Mouse (Mus musculus) urinary bladder, adult 2 months (tissue): ENCODE results near the gene Nup210. TPM values are rescaled to one million over a fixed set of nuclear protein-coding genes. Genes with fewer than 3 reads are reported as not detected.
"Not testable (repeated sequence)": the region's sequence is repeated elsewhere in the genome, so short reads cannot be mapped to it uniquely, and the experiment has no call there.

Experiments
- DNase-seq: peaks from one replicate; pipeline ENCODE4 v3.0.0; 2022; ENCODE audit warnings: low spot score
- polyA plus RNA-seq: library from polyadenylated mRNA; depleted of rRNA; stranded (reverse); fragments of >200 nt; gene quantifications from 2 replicates; pipeline ENCODE4 v1.2.3, GENCODE M21; 2012

The Nup210 gene
- polyA plus RNA-seq, 1 experiment, result 1.3 TPM

GRCm38 (mm10) chr6:91104765-91105399, 11.7 kb downstream of the Nup210 start:
- no peak for DNase-seq

- not testable (repeated sequence) for DNase-seq
Measured at GRCm38 (mm10) chr6:91103421-91103820, 13.2 kb downstream of the Nup210 start.

- no peak for DNase-seq
Measured at GRCm38 (mm10) chr6:91100621-91101020, 16.0 kb downstream of the Nup210 start.

GRCm38 (mm10) chr6:91097879-91098278, 18.8 kb downstream of the Nup210 start:
- no peak for DNase-seq

- DNase-seq, result no peak
Measured at GRCm38 (mm10) chr6:91095072-91095601, 21.5 kb downstream of the Nup210 start.

DNA sequence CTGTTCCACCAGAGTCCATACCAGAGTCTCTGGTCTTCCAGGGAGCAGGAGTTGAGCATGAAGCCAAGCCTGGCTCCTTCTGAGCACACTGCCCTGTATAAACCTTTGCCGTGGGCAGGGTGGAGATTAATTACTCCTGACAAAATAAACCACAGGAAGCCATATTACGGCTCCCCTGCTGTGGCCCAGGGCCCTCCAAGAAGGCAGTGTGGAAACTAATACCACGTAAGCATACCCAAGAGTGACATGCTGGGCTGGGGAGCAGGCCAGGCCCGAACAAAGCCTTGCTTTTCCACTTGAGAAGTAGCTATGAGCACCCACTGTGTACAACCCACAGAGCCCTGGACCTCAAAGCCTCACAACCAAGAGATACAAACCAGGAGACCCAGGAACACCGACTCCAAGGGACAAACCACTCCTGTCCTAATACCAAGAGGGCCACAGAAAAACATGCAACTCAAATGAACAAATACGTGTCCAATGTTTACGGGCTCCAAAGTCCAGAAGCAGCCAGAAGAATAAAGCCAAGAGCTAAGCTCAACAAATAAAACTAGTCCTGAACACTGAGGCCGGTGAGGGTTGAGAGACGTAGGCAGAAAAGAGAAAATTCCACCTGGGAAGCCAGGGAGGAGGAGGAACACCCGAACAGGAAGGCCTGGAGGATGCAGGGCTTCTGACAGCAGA, 24.3 kb downstream of the Nup210 start:
- DNase-seq, result no peak

- no peak for DNase-seq
Measured at GRCm38 (mm10) chr6:91085114-91085892, 31.3 kb downstream of the Nup210 start.

GRCm38 (mm10) chr6:91080033-91080432, 36.6 kb downstream of the Nup210 start:
- DNase-seq, result no peak

DNA sequence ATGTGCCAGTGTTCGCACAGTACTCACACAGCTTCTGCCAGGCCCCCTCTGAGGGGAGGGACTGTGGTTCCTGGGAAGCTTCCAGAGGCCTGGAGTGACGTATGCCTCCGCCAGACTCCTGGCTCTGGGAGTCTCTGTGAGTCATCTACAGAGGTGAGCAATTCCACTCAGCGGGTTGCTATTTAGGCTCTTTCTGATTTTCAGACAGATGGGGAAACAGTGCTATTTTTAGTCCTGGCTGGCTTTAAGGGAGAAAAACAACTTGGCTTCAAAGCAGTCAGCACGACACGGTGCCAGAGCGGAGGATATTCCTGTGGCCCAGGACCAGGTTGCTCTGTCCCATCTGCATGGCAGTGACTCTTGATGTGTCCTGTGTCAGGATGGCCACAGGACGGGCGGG, 40.4 kb downstream of the Nup210 start:
- no peak for DNase-seq

DNA sequence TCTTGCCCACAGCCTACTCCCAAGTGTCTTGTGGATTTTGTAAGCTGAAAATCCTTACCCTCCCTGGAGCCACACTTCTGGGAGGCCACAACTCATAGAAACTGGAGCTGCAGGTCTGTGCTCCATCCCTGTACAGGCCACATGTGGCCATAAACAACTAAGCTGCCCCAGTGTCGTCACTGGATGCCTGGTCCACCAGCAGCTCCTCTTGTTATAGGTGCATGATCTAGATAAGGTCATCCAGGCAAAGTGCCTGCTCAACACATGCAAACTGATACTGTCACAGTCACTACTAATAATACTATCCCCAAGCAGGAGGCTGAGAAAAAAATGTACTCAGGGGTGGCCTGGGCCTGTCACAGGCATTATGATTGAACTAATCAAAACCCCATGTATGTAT, 48.1 kb downstream of the Nup210 start:
- no peak for DNase-seq

- DNase-seq, result no peak
Measured at GRCm38 (mm10) chr6:91067048-91067447, 49.6 kb downstream of the Nup210 start.

DNA sequence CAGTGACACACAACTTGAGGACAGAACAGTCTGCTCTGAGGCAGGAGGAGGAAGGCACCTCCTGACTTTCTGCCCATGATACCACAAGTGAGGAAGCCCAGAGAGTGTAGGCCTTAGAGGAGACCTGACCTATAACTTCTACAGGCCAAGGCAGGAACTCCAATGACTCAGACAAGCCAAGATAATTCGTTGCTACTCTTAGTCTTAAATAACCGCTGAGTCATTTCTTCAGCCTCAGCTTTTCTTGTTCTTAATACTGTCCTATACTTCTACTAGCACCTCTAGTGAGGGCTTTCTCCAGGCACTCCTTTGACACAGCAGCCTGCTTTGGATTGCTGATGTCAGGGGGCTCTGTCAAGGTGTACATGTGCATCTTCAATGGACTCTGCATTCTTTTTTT, 55.3 kb downstream of the Nup210 start:
- no peak for DNase-seq

- DNase-seq, result peak; percentile 33
Measured at GRCm38 (mm10) chr6:91059711-91060110, 56.9 kb downstream of the Nup210 start.

GRCm38 (mm10) chr6:91057989-91058388, 58.6 kb downstream of the Nup210 start:
- DNase-seq, result no peak

DNA sequence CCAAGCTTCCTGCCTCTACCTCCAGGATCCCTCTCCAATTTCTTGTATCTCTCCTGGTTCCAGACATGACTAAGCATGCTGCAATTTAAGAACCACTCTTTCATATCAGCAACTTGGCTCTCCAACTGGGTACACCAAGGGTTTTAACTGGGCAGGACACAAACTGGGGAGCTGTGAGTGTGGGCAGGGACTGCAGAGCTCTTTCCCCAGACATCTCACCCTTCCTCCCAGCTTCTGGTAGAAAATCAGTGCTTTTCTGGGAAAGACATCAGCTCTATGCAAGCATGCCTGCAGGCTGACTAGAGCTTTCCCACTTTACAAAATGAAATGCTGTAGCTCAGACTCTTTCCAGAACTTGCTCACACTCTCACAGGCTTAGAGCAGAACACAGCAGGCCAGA, 60.3 kb downstream of the Nup210 start:
- no peak for DNase-seq

GRCm38 (mm10) chr6:91052572-91052971, 64.1 kb downstream of the Nup210 start:
- no peak for DNase-seq

GRCm38 (mm10) chr6:91048019-91048418, 68.6 kb downstream of the Nup210 start:
- no peak for DNase-seq

DNA sequence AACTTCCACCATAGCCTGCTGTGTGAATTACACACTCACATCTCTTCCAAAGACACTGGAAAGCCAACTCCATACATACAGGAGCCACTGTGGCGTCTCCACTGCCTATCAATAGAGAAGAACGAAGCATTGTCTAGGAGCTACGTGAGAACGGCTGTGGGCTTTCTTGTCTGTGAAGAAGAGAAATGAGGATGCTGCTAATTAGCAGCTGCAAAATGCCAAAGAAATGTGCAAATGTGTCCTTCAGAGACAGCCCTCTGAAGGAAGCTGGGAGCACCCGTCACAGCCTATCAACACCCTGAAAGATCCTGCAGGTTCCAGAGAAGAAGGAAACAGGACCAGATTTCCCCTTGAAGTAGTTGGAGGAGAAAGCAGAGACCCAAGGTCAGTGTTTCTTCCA, 69.2 kb downstream of the Nup210 start:
- no peak for DNase-seq

DNA sequence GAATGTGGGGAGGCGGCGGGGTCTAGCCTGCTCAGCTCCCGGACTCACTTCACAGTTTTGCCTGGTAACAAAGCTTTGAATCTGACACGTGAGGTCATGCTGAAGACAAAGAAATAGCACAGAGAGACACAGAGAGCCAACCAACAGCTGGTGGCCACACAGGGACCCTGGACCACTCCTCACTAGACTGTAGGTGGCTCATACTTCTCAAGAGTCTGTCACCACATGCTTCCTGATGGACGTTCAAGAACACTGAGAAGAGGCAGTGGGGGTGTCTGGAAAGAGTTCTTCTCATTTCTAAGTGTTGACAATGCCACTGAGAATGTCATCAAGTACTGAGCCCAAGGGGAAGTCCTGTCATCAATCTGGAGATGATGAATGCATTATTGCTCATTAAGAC, 70.4 kb downstream of the Nup210 start:
- DNase-seq, result no peak

- no peak for DNase-seq
Measured at GRCm38 (mm10) chr6:91044628-91045331, 71.8 kb downstream of the Nup210 start.

- no peak for DNase-seq
Measured at GRCm38 (mm10) chr6:91041287-91041686, 75.3 kb downstream of the Nup210 start.

- DNase-seq, result no peak
Measured at GRCm38 (mm10) chr6:91028256-91028655, 88.4 kb downstream of the Nup210 start.
